Mouse (Mus musculus): ENCODE measurements around the gene B4gat1. TPM values are rescaled to one million over a fixed set of nuclear protein-coding genes. Genes with fewer than 3 reads are reported as not detected.

The B4gat1 gene
- polyA plus RNA-seq, 1 experiment from 2014 or later = 48.2 TPM

- Histone ChIP-seq H3K4me3 (peak within 1 kb of the TSS; percentile 45), H3K27me3 (replicated peaks) (peaks cover 33% of the 10 kb centered on the region)
These were observed 11.7 kb downstream of the B4gat1 start, which contains the start of gene Rin1 for GRCm38 (mm10) chr19:5050047-5050905. Gene Rin1 (plus strand): TSS chr19:5050481.

GRCm38 (mm10) chr19:5051031-5051430, 12.4 kb downstream of the B4gat1 start:
- Histone ChIP-seq H3K27ac (ENCODE audit: poor library complexity, severe bottlenecking) (peak overlapping the region; percentile 42; the same call in 1 of the 2 replicates), H3K9ac (peak overlapping the region; percentile 66)

More at GRCm38 (mm10) chr19:5050047-5050905, 11.7 kb downstream of the B4gat1 start, which contains the start of gene Rin1:
- Histone ChIP-seq H3K36me3 (peaks cover 46% of the 10 kb centered on the region), H3K9me3 (replicated peaks) (no peaks in the 10 kb centered on the region), H3K9ac (peak within 1 kb of the TSS; percentile 66), H3K4me1 (replicated peaks) (peaks cover 38% of the 10 kb centered on the region), H3K4me2 (peak within 1 kb of the TSS; percentile 67), H3K27ac (ENCODE audit: poor library complexity, severe bottlenecking) (peak within 1 kb of the TSS; percentile 42; the same call in 1 of the 2 replicates)
- peak; percentile 63 for ATAC-seq (ENCODE audit: insufficient number of reproducible peaks, low FRiP score)
- 19% methylated on average over 14 of the region's 14 CpGs for WGBS

GRCm38 (mm10) chr19:5051515-5051914, 12.9 kb downstream of the B4gat1 start:
- WGBS = 58% methylated on average over 3 of the region's 3 CpGs
- H3K4me1 ChIP-seq (replicated peaks) = peaks cover 38% of the 10 kb centered on the region
- H3K27ac ChIP-seq (ENCODE audit: poor library complexity, severe bottlenecking) = peak overlapping the region; percentile 42; the same call in 1 of the 2 replicates
- H3K4me2 ChIP-seq = peak overlapping the region; percentile 67
- H3K27me3 ChIP-seq (replicated peaks) = peaks cover 33% of the 10 kb centered on the region
- no peaks in the 10 kb centered on the region for H3K9me3 ChIP-seq (replicated peaks)
- H3K36me3 ChIP-seq = peaks cover 36% of the 10 kb centered on the region
- H3K9ac ChIP-seq = peak overlapping the region; percentile 66
- H3K4me3 ChIP-seq = peak overlapping the region; percentile 45
- ATAC-seq (ENCODE audit: insufficient number of reproducible peaks, low FRiP score) = no peak

More at GRCm38 (mm10) chr19:5051031-5051430, 12.4 kb downstream of the B4gat1 start:
- peak; percentile 20; the same call in 1 of the 2 replicates for ATAC-seq (ENCODE audit: insufficient number of reproducible peaks, low FRiP score)
- Histone ChIP-seq H3K27me3 (replicated peaks) (peaks cover 33% of the 10 kb centered on the region), H3K4me1 (replicated peaks) (peaks cover 38% of the 10 kb centered on the region), H3K36me3 (peaks cover 41% of the 10 kb centered on the region), H3K4me2 (peak overlapping the region; percentile 67), H3K9me3 (replicated peaks) (no peaks in the 10 kb centered on the region), H3K4me3 (peak overlapping the region; percentile 45)
- 6% methylated on average over 17 of the region's 17 CpGs for WGBS

DNA sequence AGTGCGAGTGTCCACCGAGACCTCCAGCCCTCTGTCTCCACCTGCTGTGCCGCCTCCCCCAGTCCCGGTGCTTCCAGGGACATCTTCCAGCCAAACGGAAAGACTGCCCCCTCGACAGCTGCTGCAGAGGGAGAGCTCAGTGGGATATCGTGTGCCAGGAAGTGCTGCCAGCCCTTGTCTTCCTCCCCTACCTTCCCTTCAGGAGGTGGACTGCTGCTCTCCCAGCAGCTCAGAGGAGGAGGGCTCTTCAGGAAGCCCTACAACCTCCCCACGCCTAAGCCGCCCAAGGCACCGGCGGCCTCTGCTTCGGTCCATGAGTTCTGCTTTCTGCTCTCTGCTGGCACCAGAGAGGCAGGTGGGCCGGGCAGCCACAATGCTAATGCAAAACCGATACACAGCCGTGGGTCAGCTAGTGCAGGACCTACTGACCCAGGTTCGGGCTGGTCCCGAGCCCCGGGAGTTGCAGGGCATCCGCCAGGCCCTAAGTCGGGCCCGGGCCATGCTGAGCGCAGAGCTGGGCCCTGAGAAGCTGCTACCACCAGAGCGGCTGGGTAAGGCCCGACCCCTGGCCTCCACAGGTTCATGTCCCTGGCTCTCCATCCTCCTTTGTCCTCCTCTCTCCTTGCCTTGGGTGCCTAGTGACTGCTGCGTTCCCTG, 13.7 kb downstream of the B4gat1 start:
- no peaks in the 10 kb centered on the region for H3K9me3 ChIP-seq (replicated peaks)
- peaks cover 38% of the 10 kb centered on the region for H3K4me1 ChIP-seq (replicated peaks)
- H3K4me3 ChIP-seq = peak overlapping the region; percentile 45
- ATAC-seq (ENCODE audit: insufficient number of reproducible peaks, low FRiP score) = no peak
- peak overlapping the region; percentile 44 for H3K9ac ChIP-seq
- peaks cover 33% of the 10 kb centered on the region for H3K27me3 ChIP-seq (replicated peaks)
- H3K4me2 ChIP-seq = peak overlapping the region; percentile 67
- 0 out of 2 replicates have a peak overlapping the region, but pooled peaks have one; percentile 42 for H3K27ac ChIP-seq (ENCODE audit: poor library complexity, severe bottlenecking)
- H3K36me3 ChIP-seq = peaks cover 29% of the 10 kb centered on the region
- 27% methylated on average over 25 of the region's 25 CpGs for WGBS

- Histone ChIP-seq H3K4me3 (no peak overlapping the region), H3K9me3 (replicated peaks) (no peaks in the 10 kb centered on the region), H3K4me1 (replicated peaks) (peaks cover 38% of the 10 kb centered on the region), H3K36me3 (peaks cover 23% of the 10 kb centered on the region), H3K27ac (ENCODE audit: poor library complexity, severe bottlenecking) (no peak overlapping the region), H3K27me3 (replicated peaks) (peaks cover 33% of the 10 kb centered on the region), H3K4me2 (peak overlapping the region; percentile 67), H3K9ac (no peak overlapping the region)
- no peak for ATAC-seq (ENCODE audit: insufficient number of reproducible peaks, low FRiP score)
- WGBS = 63% methylated on average over 17 of the region's 17 CpGs
These were observed 14.2 kb downstream of the B4gat1 start for GRCm38 (mm10) chr19:5052853-5053252.

GRCm38 (mm10) chr19:5053909-5054308, 15.3 kb downstream of the B4gat1 start:
- ATAC-seq (ENCODE audit: insufficient number of reproducible peaks, low FRiP score) = no peak
- H3K36me3 ChIP-seq = peaks cover 14% of the 10 kb centered on the region
- H3K4me2 ChIP-seq = no peak overlapping the region
- H3K4me1 ChIP-seq (replicated peaks) = peaks cover 49% of the 10 kb centered on the region
- H3K27ac ChIP-seq (ENCODE audit: poor library complexity, severe bottlenecking) = no peak overlapping the region
- 18% methylated on average over 9 of the region's 9 CpGs for WGBS
- H3K9ac ChIP-seq = no peak overlapping the region
- H3K4me3 ChIP-seq = no peak overlapping the region
- H3K9me3 ChIP-seq (replicated peaks) = no peaks in the 10 kb centered on the region
- H3K27me3 ChIP-seq (replicated peaks) = peaks cover 33% of the 10 kb centered on the region

GRCm38 (mm10) chr19:5056251-5056650, 17.6 kb downstream of the B4gat1 start:
- 11% methylated on average over 6 of the region's 6 CpGs for WGBS
- no peak overlapping the region for H3K4me3 ChIP-seq
- no peak overlapping the region for H3K27ac ChIP-seq (ENCODE audit: poor library complexity, severe bottlenecking)
- no peak for ATAC-seq (ENCODE audit: insufficient number of reproducible peaks, low FRiP score)
- 0 out of 2 replicates have a peak, but pooled peaks cover 5% of the 10 kb centered on the region for H3K36me3 ChIP-seq
- H3K4me1 ChIP-seq (replicated peaks) = peaks cover 53% of the 10 kb centered on the region
- no peak overlapping the region for H3K4me2 ChIP-seq
- H3K27me3 ChIP-seq (replicated peaks) = peaks cover 32% of the 10 kb centered on the region
- no peak overlapping the region for H3K9ac ChIP-seq
- no peaks in the 10 kb centered on the region for H3K9me3 ChIP-seq (replicated peaks)

- H3K27me3 ChIP-seq (replicated peaks) = peaks cover 15% of the 10 kb centered on the region
- peaks cover 37% of the 10 kb centered on the region for H3K4me1 ChIP-seq (replicated peaks)
- 0 out of 2 replicates have a peak overlapping the region, but pooled peaks have one; percentile 4 for H3K4me2 ChIP-seq
- WGBS = 20% methylated on average over 16 of the region's 16 CpGs
- no peaks in the 10 kb centered on the region for H3K9me3 ChIP-seq (replicated peaks)
- H3K4me3 ChIP-seq = no peak overlapping the region
- peak overlapping the region; percentile 37; the same call in 1 of the 2 replicates for H3K27ac ChIP-seq (ENCODE audit: poor library complexity, severe bottlenecking)
- ATAC-seq (ENCODE audit: insufficient number of reproducible peaks, low FRiP score) = no peak
- peak overlapping the region; percentile 44 for H3K9ac ChIP-seq
- H3K36me3 ChIP-seq = 0 out of 2 replicates have a peak, but pooled peaks cover 3% of the 10 kb centered on the region
These were observed 19.5 kb downstream of the B4gat1 start for GRCm38 (mm10) chr19:5057876-5058775.

- peak; percentile 19 for ATAC-seq (ENCODE audit: insufficient number of reproducible peaks, low FRiP score)
- peaks cover 37% of the 10 kb centered on the region for H3K4me1 ChIP-seq (replicated peaks)
- H3K27ac ChIP-seq (ENCODE audit: poor library complexity, severe bottlenecking) = peak overlapping the region; percentile 37
- peak overlapping the region; percentile 44 for H3K9ac ChIP-seq
- H3K4me3 ChIP-seq = no peak overlapping the region
- 0 out of 2 replicates have a peak, but pooled peaks cover 6% of the 10 kb centered on the region for H3K27me3 ChIP-seq (replicated peaks)
- 15% methylated on average over 10 of the region's 10 CpGs for WGBS
- H3K9me3 ChIP-seq (replicated peaks) = no peaks in the 10 kb centered on the region
- H3K36me3 ChIP-seq = no peaks in the 10 kb centered on the region
- H3K4me2 ChIP-seq = peak overlapping the region; percentile 4; the same call in 1 of the 2 replicates
These were observed 20.5 kb downstream of the B4gat1 start for GRCm38 (mm10) chr19:5058801-5059771.
